Mouse (Mus musculus) stomach, embryonic 16.5 days (tissue): ENCODE data around the gene Hdac7. TPM values are rescaled to one million over a fixed set of nuclear protein-coding genes. Genes with fewer than 3 reads are reported as not detected.

Experiments
- ATAC-seq: fragments of 200-750 bp; cut with Nextera tagmentation; 2 replicates; pipeline ENCODE4 v1.8.0; 2017; ENCODE audit warnings: moderate number of reproducible peaks, moderate TSS enrichment; ENCODE audit not compliant: insufficient read depth, low FRiP score
- H3K27ac ChIP-seq: fragments of 300-500 bp; sonication (generic); 2 replicates; pipeline ENCODE4 v1.5.1; 2014; ENCODE audit warnings: low read length
- H3K27me3 ChIP-seq: fragments of 300-500 bp; sonication (generic); 2 replicates; pipeline ENCODE4 v1.6.1; 2014; ENCODE audit warnings: low read length, control low read depth, mixed read lengths; ENCODE audit not compliant: control insufficient read depth, insufficient read depth
- H3K36me3 ChIP-seq: fragments of 300-500 bp; sonication (generic); 2 replicates; pipeline ENCODE4 v1.6.1; 2014; ENCODE audit warnings: low read length; ENCODE audit not compliant: control insufficient read depth, insufficient read depth
- H3K4me1 ChIP-seq: fragments of 300-500 bp; sonication (generic); 2 replicates; pipeline ENCODE4 v1.6.1; 2014; ENCODE audit warnings: low read length, control low read depth, mixed read lengths; ENCODE audit not compliant: control insufficient read depth, insufficient read depth
- H3K4me2 ChIP-seq: fragments of 300-500 bp; sonication (generic); 2 replicates; pipeline ENCODE4 v1.6.1; 2014; ENCODE audit warnings: low read depth, low read length, mixed read lengths
- H3K4me3 ChIP-seq: fragments of 300-500 bp; sonication (generic); replicated peaks from 2 replicates; pipeline ENCODE4 v1.5.1; 2014; ENCODE audit warnings: mild to moderate bottlenecking, low read length
- H3K9ac ChIP-seq: fragments of 300-500 bp; sonication (generic); 2 replicates; pipeline ENCODE4 v1.6.1; 2014; ENCODE audit warnings: low read length
- H3K9me3 ChIP-seq: fragments of 300-500 bp; sonication (generic); replicated peaks from 2 replicates; pipeline ENCODE4 v1.6.1; 2016; ENCODE audit warnings: low read length, control low read depth; ENCODE audit not compliant: control insufficient read depth
- WGBS: fragments of 180-500 bp; shearing (Covaris S2); extraction: QIAGEN DNeasy Blood & Tissue Kit; methylation state at CpG from one replicate; pipeline ENCODE4 v1.1.7; 2014; 5-methylcytosine and 5-hydroxymethylcytosine counted together
- polyA plus RNA-seq: library from polyadenylated mRNA; unstranded; fragments of >200 nt; fragmentation: Nextera tagmentation; extraction: Ambion mirVana; gene quantifications from 2 replicates; pipeline ENCODE4 v1.2.1, GENCODE M21; 2015

Gene Hdac7
- polyA plus RNA-seq, 1 experiment from 2014 or later: 20.4 TPM

GRCm38 (mm10) chr15:97795559-97796235 lies 48.6 kb downstream of the Hdac7 start:
- no peaks in the 10 kb centered on the region for H3K4me1 ChIP-seq
- H3K9me3 ChIP-seq: no peaks in the 10 kb centered on the region
- no peak overlapping the region for H3K27ac ChIP-seq
- H3K9ac ChIP-seq: no peak overlapping the region
- no peaks in the 10 kb centered on the region for H3K27me3 ChIP-seq
- H3K4me3 ChIP-seq: no peak overlapping the region
- 97% methylated on average over 10 of the region's 10 CpGs for WGBS
- peaks cover 4% of the 10 kb centered on the region; the same call in 1 of the 2 replicates for H3K36me3 ChIP-seq
- ATAC-seq: no peak
- H3K4me2 ChIP-seq: no peak overlapping the region

GRCm38 (mm10) chr15:97794268-97794667 lies 50.0 kb downstream of the Hdac7 start:
- no peak for ATAC-seq
- H3K4me1 ChIP-seq: no peaks in the 10 kb centered on the region
- H3K9me3 ChIP-seq: no peaks in the 10 kb centered on the region
- H3K4me3 ChIP-seq: no peak overlapping the region
- H3K9ac ChIP-seq: no peak overlapping the region
- peaks cover 3% of the 10 kb centered on the region; the same call in 1 of the 2 replicates for H3K36me3 ChIP-seq
- 70% methylated on average over 5 of the region's 5 CpGs for WGBS
- no peak overlapping the region for H3K4me2 ChIP-seq
- H3K27ac ChIP-seq: no peak overlapping the region
- H3K27me3 ChIP-seq: no peaks in the 10 kb centered on the region

DNA sequence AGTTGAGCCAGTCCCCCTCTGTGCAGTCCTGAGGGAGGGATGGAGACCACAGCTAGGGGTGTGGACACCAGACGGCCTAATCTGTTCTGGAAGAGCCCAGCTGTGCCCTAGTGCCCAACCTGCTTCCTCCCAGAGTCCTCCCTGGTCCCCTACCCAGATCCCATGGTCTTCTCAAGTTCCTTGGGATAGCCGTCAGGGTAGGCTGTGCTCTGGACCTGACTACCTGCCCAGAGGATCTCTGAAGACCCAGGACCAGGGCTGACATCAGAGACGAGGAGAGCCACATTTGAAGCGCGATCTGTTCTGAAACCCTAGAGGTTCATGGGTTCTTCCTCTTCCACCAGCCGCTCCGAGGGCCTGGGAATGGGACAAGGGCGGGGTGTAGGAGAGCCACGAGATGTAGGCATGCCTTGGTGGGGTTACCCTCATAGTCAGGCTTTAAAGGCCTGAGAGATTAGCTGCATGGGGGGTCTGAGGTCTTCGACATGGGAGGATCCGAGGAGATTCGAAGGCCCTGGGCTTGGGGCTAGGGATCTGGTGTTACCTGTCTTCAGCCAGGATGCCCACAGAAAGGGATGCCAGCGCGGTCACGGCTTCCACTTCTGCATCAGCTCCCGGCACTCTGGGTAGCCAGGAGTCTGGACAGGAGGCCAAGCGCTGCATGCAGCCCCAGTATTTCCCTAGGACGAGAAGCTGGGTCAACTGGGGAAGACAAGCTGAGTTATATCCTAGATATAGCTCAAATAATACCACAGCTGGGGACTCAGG lies 50.7 kb downstream of the Hdac7 start:
- Histone ChIP-seq H3K27me3 (no peaks in the 10 kb centered on the region), H3K36me3 (no peaks in the 10 kb centered on the region), H3K4me3 (no peak overlapping the region), H3K9me3 (no peaks in the 10 kb centered on the region), H3K4me1 (peaks cover 6% of the 10 kb centered on the region; the same call in 1 of the 2 replicates), H3K4me2 (no peak overlapping the region), H3K9ac (no peak overlapping the region), H3K27ac (no peak overlapping the region)
- WGBS: 90% methylated on average over 18 of the region's 18 CpGs
- ATAC-seq: no peak

DNA sequence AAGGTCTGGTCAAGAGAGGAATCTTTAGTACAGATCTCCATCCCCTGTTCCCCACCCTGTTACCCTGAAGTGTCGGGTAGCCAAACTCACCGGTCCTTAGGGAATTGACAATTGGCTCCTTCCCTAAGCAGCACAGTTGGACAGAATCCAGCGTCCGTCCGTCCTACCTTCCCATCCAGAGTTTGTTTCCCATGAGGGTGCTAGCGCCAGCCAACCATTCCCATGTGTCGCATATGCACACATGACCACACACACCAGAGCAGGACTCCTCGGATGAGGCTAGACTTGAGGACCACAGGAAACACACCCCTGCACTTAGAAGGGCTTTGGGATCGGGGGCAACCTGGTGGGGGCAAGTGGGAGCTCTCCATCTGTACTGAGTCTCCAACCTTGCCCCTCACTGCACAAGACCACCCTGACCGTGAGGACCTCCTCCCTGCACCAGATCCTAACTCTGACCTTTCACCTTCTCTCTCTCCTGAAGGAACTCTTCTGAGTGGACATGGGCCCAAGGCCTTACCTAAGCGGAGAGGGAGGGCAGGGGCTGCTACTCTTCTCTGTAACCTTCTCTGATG lies 53.1 kb downstream of the Hdac7 start:
- H3K9me3 ChIP-seq: no peaks in the 10 kb centered on the region
- 90% methylated on average over 11 of the region's 11 CpGs for WGBS
- H3K9ac ChIP-seq: no peak overlapping the region
- no peak for ATAC-seq
- H3K27ac ChIP-seq: no peak overlapping the region
- H3K4me3 ChIP-seq: no peak overlapping the region
- no peaks in the 10 kb centered on the region for H3K27me3 ChIP-seq
- H3K4me1 ChIP-seq: peaks cover 17% of the 10 kb centered on the region
- H3K4me2 ChIP-seq: no peak overlapping the region
- H3K36me3 ChIP-seq: no peaks in the 10 kb centered on the region

- Histone ChIP-seq H3K36me3 (no peaks in the 10 kb centered on the region), H3K4me2 (no peak overlapping the region), H3K4me3 (no peak overlapping the region), H3K9me3 (no peaks in the 10 kb centered on the region), H3K27ac (no peak overlapping the region), H3K27me3 (no peaks in the 10 kb centered on the region), H3K9ac (no peak overlapping the region), H3K4me1 (peaks cover 17% of the 10 kb centered on the region)
- ATAC-seq: no peak
- WGBS: 56% methylated on average over 20 of the region's 20 CpGs
Measured at GRCm38 (mm10) chr15:97789761-97790505, 54.4 kb downstream of the Hdac7 start.

DNA sequence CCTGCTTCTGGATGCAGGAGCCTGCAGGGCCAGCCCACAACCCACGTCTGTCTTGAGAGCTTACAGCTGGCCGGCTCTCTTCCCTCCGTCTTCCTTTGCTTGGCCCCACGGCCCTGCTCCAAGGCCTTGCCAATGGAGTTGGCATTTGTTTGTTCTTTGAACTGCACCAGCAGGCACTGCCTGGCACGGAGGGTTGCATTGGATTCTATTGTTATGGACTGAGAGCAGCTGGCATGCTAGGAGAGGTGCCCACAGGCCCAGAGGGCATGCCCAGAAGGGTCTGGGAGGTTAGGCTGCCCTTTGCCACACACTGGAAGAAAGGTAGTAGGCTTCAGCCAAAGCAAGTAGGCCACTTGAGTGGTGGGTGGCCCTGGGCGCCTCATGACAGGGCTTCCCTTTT lies 55.5 kb downstream of the Hdac7 start:
- peaks cover 22% of the 10 kb centered on the region for H3K4me1 ChIP-seq
- 41% methylated on average over 6 of the region's 6 CpGs for WGBS
- H3K4me2 ChIP-seq: no peak overlapping the region
- no peak overlapping the region for H3K9ac ChIP-seq
- H3K27me3 ChIP-seq: no peaks in the 10 kb centered on the region
- H3K27ac ChIP-seq: no peak overlapping the region
- no peak for ATAC-seq
- no peaks in the 10 kb centered on the region for H3K36me3 ChIP-seq
- no peaks in the 10 kb centered on the region for H3K9me3 ChIP-seq
- H3K4me3 ChIP-seq: no peak overlapping the region

- H3K36me3 ChIP-seq: no peaks in the 10 kb centered on the region
- ATAC-seq: no peak
- H3K4me3 ChIP-seq: no peak overlapping the region
- no peaks in the 10 kb centered on the region for H3K9me3 ChIP-seq
- WGBS: 65% methylated on average over 19 of the region's 19 CpGs
- no peak overlapping the region for H3K27ac ChIP-seq
- no peak overlapping the region for H3K9ac ChIP-seq
- peaks cover 22% of the 10 kb centered on the region for H3K4me1 ChIP-seq
- H3K4me2 ChIP-seq: no peak overlapping the region
- no peaks in the 10 kb centered on the region for H3K27me3 ChIP-seq
Measured at GRCm38 (mm10) chr15:97787799-97788667, 56.3 kb downstream of the Hdac7 start.

- Histone ChIP-seq H3K4me3 (no peak overlapping the region), H3K9me3 (no peaks in the 10 kb centered on the region), H3K4me1 (peaks cover 29% of the 10 kb centered on the region), H3K4me2 (no peak overlapping the region), H3K9ac (no peak overlapping the region), H3K36me3 (no peaks in the 10 kb centered on the region), H3K27me3 (no peaks in the 10 kb centered on the region), H3K27ac (no peak overlapping the region)
- ATAC-seq: no peak
- WGBS: 74% methylated on average over 7 of the region's 7 CpGs
Measured at GRCm38 (mm10) chr15:97787148-97787798, 57.0 kb downstream of the Hdac7 start.
